Mouse (Mus musculus): ENCODE results near the gene Zfp93. TPM values are rescaled to one million over a fixed set of nuclear protein-coding genes. Genes with fewer than 3 reads are reported as not detected.
"Not testable (repeated sequence)": the region's sequence is repeated elsewhere in the genome, so short reads cannot be mapped to it uniquely, and the experiment has no call there.

Zfp93 gene
- polyA plus RNA-seq, 1 experiment from 2014 or later = 6.2 TPM

- Histone ChIP-seq H3K9ac (ENCODE audit: low read depth, low read length) (no peak overlapping the region), H3K36me3 (ENCODE audit: control insufficient read depth, insufficient read depth, low read length) (peaks cover 9% of the 10 kb centered on the region), H3K9me3 (ENCODE audit: control insufficient read depth, low read length) (no peaks in the 10 kb centered on the region), H3K4me3 (ENCODE audit: low read depth, low read length) (no peak overlapping the region; the same call in 1 of the 2 replicates), H3K27ac (replicated peaks; ENCODE audit: low read depth, low read length) (no peak overlapping the region), H3K27me3 (replicated peaks; ENCODE audit: control insufficient read depth, insufficient read depth, low read length) (no peaks in the 10 kb centered on the region), H3K4me2 (ENCODE audit: low read depth, low read length) (no peak overlapping the region), H3K4me1 (ENCODE audit: control insufficient read depth, insufficient read depth, low read length) (peaks cover 4% of the 10 kb centered on the region; the same call in 1 of the 2 replicates)
- DNase-seq (ENCODE audit: low spot score) (no peak), ATAC-seq (ENCODE audit: low read depth) (no peak)
- WGBS = 71% methylated on average over 3 of the region's 3 CpGs
Measured at GRCm38 (mm10) chr7:24269256-24269655, 964 bp upstream of the Zfp93 start.

- H3K9ac ChIP-seq (ENCODE audit: low read depth, low read length) = peak overlapping the region; percentile 75
- DNase-seq (ENCODE audit: low spot score) (no peak), ATAC-seq (ENCODE audit: low read depth) (peak; percentile 16; the same call in 1 of the 2 replicates)
- H3K27me3 ChIP-seq (replicated peaks; ENCODE audit: control insufficient read depth, insufficient read depth, low read length) = no peaks in the 10 kb centered on the region
- H3K27ac ChIP-seq (replicated peaks; ENCODE audit: low read depth, low read length) = no peak overlapping the region
- H3K4me3 ChIP-seq (ENCODE audit: low read depth, low read length) = peak overlapping the region; percentile 63
- peak overlapping the region; percentile 76 for H3K4me2 ChIP-seq (ENCODE audit: low read depth, low read length)
- H3K4me1 ChIP-seq (ENCODE audit: control insufficient read depth, insufficient read depth, low read length) = peaks cover 4% of the 10 kb centered on the region; the same call in 1 of the 2 replicates
- H3K36me3 ChIP-seq (ENCODE audit: control insufficient read depth, insufficient read depth, low read length) = peaks cover 14% of the 10 kb centered on the region
- no peaks in the 10 kb centered on the region for H3K9me3 ChIP-seq (ENCODE audit: control insufficient read depth, low read length)
- WGBS = 34% methylated on average over 7 of the region's 7 CpGs
Measured at GRCm38 (mm10) chr7:24269667-24270287, 443 bp upstream of the Zfp93 start.

GRCm38 (mm10) chr7:24271191-24271590 is 971 bp downstream of the Zfp93 start:
- no peak for DNase-seq (ENCODE audit: low spot score)
- Histone ChIP-seq H3K9ac (ENCODE audit: low read depth, low read length) (no peak overlapping the region), H3K36me3 (ENCODE audit: control insufficient read depth, insufficient read depth, low read length) (peaks cover 23% of the 10 kb centered on the region), H3K4me3 (ENCODE audit: low read depth, low read length) (no peak overlapping the region), H3K27me3 (replicated peaks; ENCODE audit: control insufficient read depth, insufficient read depth, low read length) (no peaks in the 10 kb centered on the region), H3K27ac (replicated peaks; ENCODE audit: low read depth, low read length) (no peak overlapping the region), H3K4me2 (ENCODE audit: low read depth, low read length) (peak overlapping the region; percentile 76; the same call in 1 of the 2 replicates), H3K9me3 (ENCODE audit: control insufficient read depth, low read length) (no peaks in the 10 kb centered on the region), H3K4me1 (ENCODE audit: control insufficient read depth, insufficient read depth, low read length) (peaks cover 4% of the 10 kb centered on the region; the same call in 1 of the 2 replicates)
- 98% methylated on average over 6 of the region's 6 CpGs for WGBS
- ATAC-seq (ENCODE audit: low read depth) = no peak

GRCm38 (mm10) chr7:24274456-24274855 is 4.2 kb downstream of the Zfp93 start:
- H3K36me3 ChIP-seq (ENCODE audit: control insufficient read depth, insufficient read depth, low read length) = peaks cover 29% of the 10 kb centered on the region
- no peak for DNase-seq (ENCODE audit: low spot score)
- WGBS = 96% methylated on average over 4 of the region's 4 CpGs
- peaks cover 4% of the 10 kb centered on the region; the same call in 1 of the 2 replicates for H3K4me1 ChIP-seq (ENCODE audit: control insufficient read depth, insufficient read depth, low read length)
- no peak overlapping the region for H3K4me3 ChIP-seq (ENCODE audit: low read depth, low read length)
- no peak overlapping the region for H3K9ac ChIP-seq (ENCODE audit: low read depth, low read length)
- no peaks in the 10 kb centered on the region for H3K9me3 ChIP-seq (ENCODE audit: control insufficient read depth, low read length)
- no peak overlapping the region for H3K27ac ChIP-seq (replicated peaks; ENCODE audit: low read depth, low read length)
- H3K27me3 ChIP-seq (replicated peaks; ENCODE audit: control insufficient read depth, insufficient read depth, low read length) = no peaks in the 10 kb centered on the region
- no peak for ATAC-seq (ENCODE audit: low read depth)
- no peak overlapping the region for H3K4me2 ChIP-seq (ENCODE audit: low read depth, low read length)

- not testable (repeated sequence) for H3K27ac ChIP-seq (replicated peaks; ENCODE audit: low read depth, low read length)
- 84% methylated on average over 3 of the region's 3 CpGs for WGBS
Measured at GRCm38 (mm10) chr7:24278771-24279170, 8.6 kb downstream of the Zfp93 start.

GRCm38 (mm10) chr7:24280031-24280857 is 10.0 kb downstream of the Zfp93 start:
- ATAC-seq (ENCODE audit: low read depth) (no peak), DNase-seq (ENCODE audit: low spot score) (no peak)
- Histone ChIP-seq H3K9ac (ENCODE audit: low read depth, low read length) (no peak overlapping the region), H3K4me1 (ENCODE audit: control insufficient read depth, insufficient read depth, low read length) (no peaks in the 10 kb centered on the region), H3K9me3 (ENCODE audit: control insufficient read depth, low read length) (no peaks in the 10 kb centered on the region), H3K4me2 (ENCODE audit: low read depth, low read length) (no peak overlapping the region), H3K27me3 (replicated peaks; ENCODE audit: control insufficient read depth, insufficient read depth, low read length) (no peaks in the 10 kb centered on the region), H3K4me3 (ENCODE audit: low read depth, low read length) (no peak overlapping the region), H3K36me3 (ENCODE audit: control insufficient read depth, insufficient read depth, low read length) (peaks cover 10% of the 10 kb centered on the region), H3K27ac (replicated peaks; ENCODE audit: low read depth, low read length) (no peak overlapping the region)
- 47% methylated on average over 10 of the region's 10 CpGs for WGBS

More at GRCm38 (mm10) chr7:24278771-24279170, 8.6 kb downstream of the Zfp93 start:
- not testable (repeated sequence) for H3K9ac ChIP-seq (ENCODE audit: low read depth, low read length); H3K4me3 ChIP-seq (ENCODE audit: low read depth, low read length); DNase-seq (ENCODE audit: low spot score); H3K4me1 ChIP-seq (ENCODE audit: control insufficient read depth, insufficient read depth, low read length); H3K9me3 ChIP-seq (ENCODE audit: control insufficient read depth, low read length); H3K4me2 ChIP-seq (ENCODE audit: low read depth, low read length); ATAC-seq (ENCODE audit: low read depth); H3K27me3 ChIP-seq (replicated peaks; ENCODE audit: control insufficient read depth, insufficient read depth, low read length)
- peaks cover 25% of the 10 kb centered on the region for H3K36me3 ChIP-seq (ENCODE audit: control insufficient read depth, insufficient read depth, low read length)

GRCm38 (mm10) chr7:24280858-24281145 is 10.6 kb downstream of the Zfp93 start:
- Histone ChIP-seq H3K4me1 (ENCODE audit: control insufficient read depth, insufficient read depth, low read length) (no peaks in the 10 kb centered on the region), H3K9me3 (ENCODE audit: control insufficient read depth, low read length) (no peaks in the 10 kb centered on the region), H3K4me2 (ENCODE audit: low read depth, low read length) (no peak overlapping the region), H3K27ac (replicated peaks; ENCODE audit: low read depth, low read length) (no peak overlapping the region), H3K4me3 (ENCODE audit: low read depth, low read length) (no peak overlapping the region), H3K27me3 (replicated peaks; ENCODE audit: control insufficient read depth, insufficient read depth, low read length) (no peaks in the 10 kb centered on the region), H3K36me3 (ENCODE audit: control insufficient read depth, insufficient read depth, low read length) (peaks cover 8% of the 10 kb centered on the region; the same call in 1 of the 2 replicates), H3K9ac (ENCODE audit: low read depth, low read length) (no peak overlapping the region)
- no peak for DNase-seq (ENCODE audit: low spot score)
- no peak for ATAC-seq (ENCODE audit: low read depth)
- 29% methylated on average over 4 of the region's 4 CpGs for WGBS

- Histone ChIP-seq H3K4me3 (ENCODE audit: low read depth, low read length) (no peak overlapping the region), H3K9ac (ENCODE audit: low read depth, low read length) (no peak overlapping the region), H3K27ac (replicated peaks; ENCODE audit: low read depth, low read length) (no peak overlapping the region), H3K4me2 (ENCODE audit: low read depth, low read length) (no peak overlapping the region), H3K4me1 (ENCODE audit: control insufficient read depth, insufficient read depth, low read length) (no peaks in the 10 kb centered on the region), H3K9me3 (ENCODE audit: control insufficient read depth, low read length) (peaks cover 2% of the 10 kb centered on the region; the same call in 1 of the 2 replicates), H3K36me3 (ENCODE audit: control insufficient read depth, insufficient read depth, low read length) (peaks cover 26% of the 10 kb centered on the region), H3K27me3 (replicated peaks; ENCODE audit: control insufficient read depth, insufficient read depth, low read length) (no peaks in the 10 kb centered on the region)
- 53% methylated on average over 4 of the region's 4 CpGs for WGBS
- no peak for DNase-seq (ENCODE audit: low spot score)
- ATAC-seq (ENCODE audit: low read depth) = no peak
Measured at GRCm38 (mm10) chr7:24286090-24286489, 15.9 kb downstream of the Zfp93 start.

Data from embryonic facial prominence, embryonic 14.5 days (tissue).